Mouse (Mus musculus): Measurements from ENCODE around the gene Met.

- TF ChIP-seq CTCF (IDR thresholded peaks at IDR 0.05; ENCODE audit: low read depth, low read length) (no peak), EP300 (IDR thresholded peaks at IDR 0.05; ENCODE audit: insufficient read depth, low read depth, low read length) (no peak), POLR2A (IDR thresholded peaks at IDR 0.05; ENCODE audit: insufficient read depth, low read length) (no peak)
Observed at GRCm38 (mm10) chr6:17485244-17485643, 21.6 kb downstream of the Met start.

Data from ES-Bruce4 (cell line).